Mouse (Mus musculus) bone marrow macrophage, adult 2 months (primary cell): ENCODE data around the gene Atg101. TPM values are rescaled to one million over a fixed set of nuclear protein-coding genes. Genes with fewer than 3 reads are reported as not detected.
A peak's percentile ranks its signal among the peaks of the same experiment; 100 is the strongest.

Source experiments
- H3K27ac ChIP-seq: 2 replicates; pipeline ENCODE4 v1.5.1; 2012; ENCODE audit warnings: low read depth, low read length; ENCODE audit not compliant: insufficient read depth
- H3K4me1 ChIP-seq: 2 replicates; pipeline ENCODE4 v1.6.1; 2012; ENCODE audit warnings: low read length; ENCODE audit not compliant: control insufficient read depth, insufficient read depth
- H3K4me3 ChIP-seq: 2 replicates; pipeline ENCODE4 v1.5.1; 2012; ENCODE audit warnings: mild to moderate bottlenecking, low read length, moderate library complexity; ENCODE audit not compliant: insufficient read depth
- CTCF ChIP-seq: IDR thresholded peaks from 2 replicates; pipeline ENCODE4 v1.5.1; 2012; ENCODE audit warnings: low read depth, mild to moderate bottlenecking, low read length, moderate library complexity
- POLR2A ChIP-seq: IDR thresholded peaks from 2 replicates; pipeline ENCODE4 v1.6.1; 2012; ENCODE audit warnings: mild to moderate bottlenecking, low read depth, low read length, borderline replicate concordance
- polyA plus RNA-seq: library from polyadenylated mRNA; stranded (reverse); fragments of >200 nt; gene quantifications from 2 replicates; pipeline ENCODE4 v1.2.4, GENCODE M21; 2012; ENCODE audit not compliant: missing spikeins, insufficient read depth, insufficient read length

Gene Atg101
- polyA plus RNA-seq, 1 experiment: 36.4 TPM

DNA sequence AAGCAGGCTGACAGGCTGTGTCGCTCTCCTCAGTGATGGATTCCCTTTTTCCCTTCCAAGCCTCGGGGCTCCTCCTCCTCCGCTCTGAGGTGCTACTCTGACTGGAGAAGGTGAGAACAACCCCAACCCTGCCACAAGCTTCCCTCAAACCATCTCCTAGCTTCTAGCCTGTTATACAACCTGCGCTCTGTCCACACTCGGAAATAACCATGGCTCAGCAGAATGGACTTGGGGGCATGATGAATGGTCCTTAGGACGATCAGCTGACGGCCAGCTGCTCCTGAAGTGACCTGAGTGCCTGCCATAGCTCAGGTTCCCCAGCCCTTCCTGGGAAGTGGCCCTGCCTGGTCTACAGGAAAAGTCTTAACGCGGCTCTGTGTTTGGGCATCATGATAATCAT lies 42.2 kb upstream of the Atg101 start:
- no peak for TF ChIP-seq CTCF
- TF ChIP-seq POLR2A: no peak
- Histone ChIP-seq H3K27ac (no peak overlapping the region), H3K4me1 (peaks cover 25% of the 10 kb centered on the region), H3K4me3 (no peak overlapping the region)

DNA sequence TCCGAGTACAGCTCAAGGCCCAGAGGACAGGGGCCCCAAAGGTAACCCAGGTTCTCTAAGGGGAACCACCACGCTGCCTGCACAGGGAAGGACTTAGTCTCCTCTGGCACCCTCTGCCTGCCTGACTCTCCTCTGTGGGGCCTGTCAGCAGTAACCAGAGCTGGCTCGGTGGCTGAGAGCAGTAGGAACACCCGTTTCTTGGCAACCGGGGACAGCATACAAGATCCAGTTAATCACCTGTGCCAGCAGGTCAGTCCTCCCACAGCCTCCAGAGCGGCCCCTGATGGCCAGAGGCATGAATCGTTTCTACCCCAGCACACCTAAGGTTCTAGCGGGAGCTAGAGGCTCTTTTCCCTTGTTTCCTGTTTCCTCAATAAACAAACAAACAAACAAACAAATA lies 41.4 kb upstream of the Atg101 start:
- peaks cover 32% of the 10 kb centered on the region for H3K4me1 ChIP-seq
- no peak overlapping the region for H3K4me3 ChIP-seq
- no peak overlapping the region for H3K27ac ChIP-seq
- TF ChIP-seq POLR2A: no peak
- no peak for TF ChIP-seq CTCF

DNA sequence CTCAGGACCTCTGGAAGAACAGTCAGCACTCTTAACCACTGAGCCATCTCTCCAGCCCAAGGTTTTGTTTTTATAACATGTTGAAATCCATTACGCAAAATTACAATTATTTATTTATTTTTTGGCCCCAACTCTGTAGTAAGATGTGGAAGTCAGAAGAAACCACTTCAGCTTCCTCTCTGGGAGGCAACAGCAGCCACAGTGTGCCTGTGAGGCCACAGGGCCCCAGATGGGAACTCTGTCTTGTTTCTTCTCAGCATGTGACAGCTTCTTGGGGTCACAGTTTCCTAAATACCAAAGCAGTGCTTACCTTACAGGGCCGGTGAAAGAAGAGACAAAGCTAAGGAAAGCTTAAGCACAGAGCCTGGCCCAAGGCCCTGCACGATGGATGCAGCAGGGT lies 40.1 kb upstream of the Atg101 start:
- Histone ChIP-seq H3K27ac (peak overlapping the region; percentile 73), H3K4me3 (no peak overlapping the region)
- no peak for TF ChIP-seq CTCF
- TF ChIP-seq POLR2A: no peak

DNA sequence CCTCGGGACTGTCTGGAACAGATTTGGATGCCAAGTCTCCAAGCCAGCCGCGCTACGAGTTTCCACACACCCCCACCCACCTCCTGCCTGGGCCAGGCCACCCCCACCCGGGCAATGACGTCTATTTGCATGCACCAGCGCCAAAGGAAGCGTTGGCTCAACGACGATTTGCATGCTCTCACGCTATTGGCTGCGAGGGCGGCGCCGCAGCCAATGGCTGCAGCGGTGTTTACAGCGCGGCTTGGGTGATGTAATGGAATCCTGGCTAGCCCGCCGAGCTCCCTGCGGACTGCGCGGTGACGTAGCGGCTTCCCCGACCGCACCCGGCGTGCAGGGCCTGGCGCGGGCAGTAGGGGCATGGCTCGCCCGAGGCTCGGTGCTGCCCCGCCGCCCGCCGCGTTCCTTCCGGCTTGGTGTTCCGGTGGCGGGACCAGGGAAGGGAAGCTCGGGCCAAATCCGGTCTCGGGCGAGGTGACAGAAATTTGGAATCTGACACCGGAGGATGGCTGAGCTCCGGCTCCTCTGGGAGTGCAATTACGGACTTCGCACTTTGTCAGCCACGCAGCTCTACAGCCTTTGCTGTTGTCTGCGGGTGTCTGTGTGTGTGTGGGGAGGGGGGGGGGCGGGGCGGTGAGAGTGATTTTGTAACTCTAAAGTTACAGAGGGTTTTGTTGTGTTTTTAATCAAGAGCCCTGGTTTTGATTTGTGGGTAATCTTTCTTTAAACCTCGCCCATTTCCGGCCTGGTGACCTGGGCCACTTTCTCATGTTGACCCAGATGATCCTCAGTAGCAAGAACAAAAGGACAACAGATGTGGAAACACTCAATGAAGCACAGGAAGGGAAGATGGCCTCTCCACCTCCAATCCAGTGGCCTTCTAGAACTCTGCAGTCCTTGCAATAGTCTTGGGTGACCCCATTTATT lies 37.6 kb upstream of the Atg101 start:
- H3K4me1 ChIP-seq: peaks cover 40% of the 10 kb centered on the region
- peak overlapping the region; percentile 81 for H3K27ac ChIP-seq
- peak overlapping the region; percentile 45 for H3K4me3 ChIP-seq
- no peak for TF ChIP-seq CTCF
- no peak for TF ChIP-seq POLR2A

More for the DNA sequence above, 40.1 kb upstream of the Atg101 start:
- peaks cover 41% of the 10 kb centered on the region for H3K4me1 ChIP-seq

DNA sequence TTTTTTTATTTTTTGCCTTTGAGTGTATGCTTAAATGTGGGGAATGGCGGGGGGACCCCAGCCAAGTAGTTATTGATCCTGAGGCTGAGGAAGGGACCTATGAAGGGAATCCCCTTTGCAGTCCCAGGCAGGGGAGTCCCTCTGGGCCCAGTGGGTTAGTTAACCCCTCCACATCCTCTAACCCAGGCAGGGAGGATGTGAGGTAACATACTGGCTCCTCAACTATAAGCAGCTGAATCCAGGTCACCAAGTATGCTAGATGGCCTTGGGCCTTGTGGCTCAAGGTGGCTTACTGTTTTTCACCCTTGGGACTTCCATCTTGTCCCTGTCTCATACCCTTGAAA lies 36.9 kb upstream of the Atg101 start:
- no peak for TF ChIP-seq CTCF
- no peak for TF ChIP-seq POLR2A
- Histone ChIP-seq H3K27ac (peak overlapping the region; percentile 81), H3K4me3 (no peak overlapping the region), H3K4me1 (peaks cover 43% of the 10 kb centered on the region)

DNA sequence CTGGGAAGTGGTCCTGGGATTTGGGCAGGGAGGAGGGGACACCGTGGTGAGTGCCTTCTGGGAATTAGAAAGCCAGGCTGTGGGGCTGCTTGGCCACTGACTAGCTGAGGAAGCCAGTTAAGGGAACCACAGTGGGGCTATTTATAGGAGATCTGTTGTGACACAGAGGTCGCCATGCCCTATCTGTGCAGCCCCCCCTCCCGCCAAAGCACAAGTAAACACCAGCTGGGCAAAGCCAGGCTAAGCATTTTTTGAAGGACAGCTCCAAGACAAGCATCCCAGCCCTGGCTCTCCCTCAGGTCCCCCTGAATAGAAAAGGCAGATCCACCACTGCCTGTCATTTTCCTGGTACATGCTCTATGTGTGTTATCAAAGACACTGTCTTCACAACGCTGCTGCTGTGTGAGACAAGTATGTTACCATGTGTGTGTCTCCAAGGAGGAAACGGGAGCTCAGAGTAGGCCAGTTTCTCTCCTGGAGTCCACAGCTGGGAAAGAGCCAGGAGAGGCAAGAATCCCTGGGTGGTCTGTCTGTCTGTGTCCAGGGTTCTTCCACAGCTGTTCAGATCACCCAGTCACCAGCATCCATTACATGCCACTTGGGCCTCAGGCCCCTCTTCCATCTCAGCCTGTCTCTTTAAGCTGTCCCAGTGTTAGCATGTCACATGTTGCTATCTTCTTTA lies 35.9 kb upstream of the Atg101 start:
- peaks cover 50% of the 10 kb centered on the region for H3K4me1 ChIP-seq
- H3K4me3 ChIP-seq: no peak overlapping the region
- H3K27ac ChIP-seq: peak overlapping the region; percentile 77
- TF ChIP-seq CTCF (no peak), POLR2A (no peak)

DNA sequence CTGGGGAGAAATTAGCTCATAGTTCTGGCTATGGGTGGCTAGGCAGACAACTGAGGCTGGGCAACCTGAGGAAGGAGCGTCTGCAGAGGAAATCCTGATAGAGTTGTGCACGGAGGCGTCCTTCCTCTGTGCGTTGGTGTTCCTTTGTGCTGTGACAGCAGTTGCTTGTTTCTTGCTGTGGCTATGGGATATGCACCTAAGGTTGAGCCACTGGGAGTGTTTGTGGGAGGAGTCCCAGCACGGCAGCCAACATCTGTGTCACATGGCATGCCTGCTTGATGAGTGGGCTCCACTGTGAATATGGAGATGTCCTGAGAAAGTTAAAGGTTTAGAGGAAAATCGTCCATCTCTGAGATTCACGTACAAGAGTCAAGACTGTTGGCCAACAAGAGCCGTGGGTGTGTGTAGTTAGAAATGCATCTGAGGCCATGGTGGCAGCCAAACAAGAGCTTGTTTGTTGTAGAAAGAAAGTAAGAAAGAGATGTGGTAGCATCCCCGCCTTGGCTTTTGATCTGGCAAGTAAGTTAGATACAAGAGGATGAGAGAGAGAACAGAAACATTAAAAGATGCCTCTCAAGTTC lies 33.8 kb upstream of the Atg101 start:
- H3K4me1 ChIP-seq: peaks cover 48% of the 10 kb centered on the region
- no peak overlapping the region for H3K4me3 ChIP-seq
- no peak overlapping the region for H3K27ac ChIP-seq
- TF ChIP-seq CTCF (no peak), POLR2A (no peak)

DNA sequence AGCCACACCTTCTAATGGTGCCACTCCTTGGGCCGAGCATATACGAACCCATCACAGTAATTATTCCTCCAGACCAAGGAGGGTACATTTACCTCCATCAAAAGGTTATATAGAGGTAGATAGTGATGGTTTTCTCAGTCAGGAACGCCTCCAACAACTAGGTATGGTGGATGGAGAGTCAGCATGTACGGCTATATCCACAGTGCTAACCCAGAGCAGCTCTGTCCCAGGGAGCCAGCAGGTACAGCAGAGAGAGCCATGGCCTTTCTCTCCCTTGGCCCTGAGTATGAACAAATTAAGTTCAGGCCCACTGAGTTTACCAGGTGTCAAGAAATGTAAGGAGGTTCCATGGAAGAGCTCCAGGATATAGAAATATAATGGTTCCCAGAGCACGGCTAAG lies 32.1 kb upstream of the Atg101 start:
- Histone ChIP-seq H3K4me1 (peaks cover 57% of the 10 kb centered on the region), H3K4me3 (no peak overlapping the region), H3K27ac (peak overlapping the region; percentile 74)
- TF ChIP-seq POLR2A: no peak
- TF ChIP-seq CTCF: no peak

DNA sequence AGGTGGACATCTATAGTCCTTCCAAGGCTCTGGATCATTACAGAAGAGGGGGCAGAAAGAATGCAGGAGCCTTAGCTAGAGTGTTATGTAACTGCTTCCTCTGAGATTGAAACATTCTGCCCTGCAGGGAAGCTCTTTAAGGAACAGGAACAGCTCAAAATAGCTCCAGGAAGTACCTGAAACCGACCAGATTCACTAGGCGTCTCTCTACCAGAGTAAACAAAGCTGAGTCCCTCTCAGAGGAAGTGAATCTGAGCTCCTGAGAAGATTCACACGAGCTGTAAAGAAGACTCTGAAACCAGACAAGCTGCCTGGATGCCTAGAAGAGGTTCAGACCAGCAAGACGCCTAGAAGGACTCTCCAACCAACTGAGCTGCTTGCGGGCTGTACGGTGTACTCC lies 31.5 kb upstream of the Atg101 start:
- H3K27ac ChIP-seq: peak overlapping the region; percentile 74
- no peak overlapping the region for H3K4me3 ChIP-seq
- H3K4me1 ChIP-seq: peaks cover 59% of the 10 kb centered on the region
- no peak for TF ChIP-seq CTCF
- TF ChIP-seq POLR2A: no peak

DNA sequence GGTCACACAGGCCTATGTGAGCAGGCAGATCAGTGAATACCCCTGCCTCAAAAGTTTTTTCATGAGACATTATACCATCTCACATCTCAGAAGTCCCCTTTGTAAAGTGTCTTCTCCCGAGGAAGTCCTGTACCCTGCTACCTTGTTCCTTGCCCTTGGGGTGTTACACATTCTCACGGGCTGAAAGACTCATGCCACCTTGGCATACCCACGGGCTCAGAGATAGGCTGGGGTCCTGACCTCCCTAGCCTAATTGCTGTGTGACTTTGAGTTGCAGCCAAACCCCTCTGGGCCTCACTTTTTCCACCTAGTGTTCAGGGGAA lies 30.5 kb upstream of the Atg101 start:
- H3K4me3 ChIP-seq: peak overlapping the region; percentile 68
- no peak overlapping the region for H3K27ac ChIP-seq
- TF ChIP-seq POLR2A (no peak), CTCF (no peak)
- H3K4me1 ChIP-seq: peaks cover 56% of the 10 kb centered on the region
